Mouse (Mus musculus) heart, adult 10 weeks (tissue): ENCODE measurements around the gene Tagln. TPM values are rescaled to one million over a fixed set of nuclear protein-coding genes. Genes with fewer than 3 reads are reported as not detected.

Source experiments
- polyA plus RNA-seq: library from polyadenylated mRNA; stranded (reverse); fragments of 350-450 nt; fragmentation: Illumina TruSeq; extraction: RNeasy Lipid Tissue Mini Kit (QIAGEN cat#74804); gene quantifications from one replicate; pipeline ENCODE4 v1.2.3, GENCODE M21; 2014; ENCODE audit warnings: low read depth, low replicate concordance

Tagln gene
- polyA plus RNA-seq: 94.0 TPM

DNA sequence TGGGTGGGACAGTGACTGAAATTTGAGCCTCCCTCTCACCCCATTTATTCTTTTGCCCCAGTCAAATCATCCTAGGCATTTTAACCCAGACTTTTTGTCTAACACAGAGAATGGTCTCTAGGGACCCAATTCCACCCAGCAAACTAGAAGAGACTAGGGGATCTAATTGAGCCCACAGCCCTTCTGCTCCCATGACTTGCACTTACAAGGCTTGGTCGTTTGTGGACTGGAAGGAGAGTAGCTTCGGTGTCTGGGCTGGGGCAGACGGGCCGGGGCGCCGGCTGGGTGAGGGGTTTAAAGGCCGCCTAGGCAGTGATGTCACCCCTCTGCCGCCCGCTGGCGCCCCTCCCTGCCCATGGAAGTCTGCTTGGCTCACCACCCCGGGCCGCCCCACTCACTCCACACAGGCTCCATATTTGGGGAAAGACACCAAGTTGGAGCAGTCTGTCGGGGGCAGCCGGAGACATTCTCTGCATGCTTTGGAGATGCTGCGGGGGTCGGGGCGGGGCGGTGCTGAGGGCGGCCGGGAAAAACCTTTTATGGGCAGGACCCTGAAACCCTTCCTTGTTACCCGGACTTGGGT is at the start of gene Tagln:
Gene Tagln (minus strand): TSS at position 431 of the 583 bp plus-strand sequence.

GRCm38 (mm10) chr9:45955107-45955963 is 19.5 kb upstream of the Tagln start, which contains the start of gene Sidt2:
TSS of gene Sidt2 (minus strand) at chr9:45955258.

GRCm38 (mm10) chr9:45906355-45907077 is 29.3 kb downstream of the Tagln start, which contains the start of the genes Pcsk7 and Rnf214:
TSS of gene Pcsk7 (plus strand) at chr9:45906497.
TSS of gene Rnf214 (minus strand) at chr9:45906911.

Other genes with a start within 250 kb of the Tagln start
- gene Cep164, start 107.4 kb downstream of the Tagln start, polyA plus RNA-seq: 7.6 TPM
- 19.7 TPM for gene Bace1, start 97.5 kb downstream of the Tagln start, polyA plus RNA-seq
- gene Pcsk7, start 29.6 kb downstream of the Tagln start, polyA plus RNA-seq: 16.3 TPM
- 23.4 TPM for gene Rnf214, start 29.1 kb downstream of the Tagln start, polyA plus RNA-seq
- 65.0 TPM for gene Sidt2, start 19.2 kb upstream of the Tagln start, polyA plus RNA-seq
- gene Pafah1b2, start 76.6 kb upstream of the Tagln start, polyA plus RNA-seq: 31.4 TPM
- 47.0 TPM for gene Sik3, start 76.8 kb upstream of the Tagln start, polyA plus RNA-seq